Mouse (Mus musculus) forebrain, embryonic 10.5 days (tissue): ENCODE measurements around the gene Chst2. TPM values are rescaled to one million over a fixed set of nuclear protein-coding genes. Genes with fewer than 3 reads are reported as not detected.

Source experiments
- DNase-seq: peaks from one replicate; pipeline ENCODE4 v3.0.0-alpha.2; 2017; ENCODE audit warnings: low spot score; ENCODE audit errors: extremely low spot score
- H3K27ac ChIP-seq: fragments of 300-500 bp; sonication (generic); 2 replicates; pipeline ENCODE4 v1.5.1; 2016; ENCODE audit warnings: mild to moderate bottlenecking
- H3K27me3 ChIP-seq: fragments of 300-500 bp; sonication (generic); 2 replicates; pipeline ENCODE4 v1.6.1; 2016; ENCODE audit warnings: mild to moderate bottlenecking; ENCODE audit not compliant: poor library complexity, severe bottlenecking
- H3K36me3 ChIP-seq: fragments of 300-500 bp; sonication (generic); replicated peaks from 2 replicates; pipeline ENCODE4 v1.6.1; 2016; ENCODE audit warnings: mild to moderate bottlenecking, moderate library complexity
- H3K4me1 ChIP-seq: fragments of 300-500 bp; sonication (generic); 2 replicates; pipeline ENCODE4 v1.6.1; 2016
- H3K4me3 ChIP-seq: fragments of 300-500 bp; sonication (generic); 2 replicates; pipeline ENCODE4 v1.5.1; 2016; ENCODE audit warnings: mild to moderate bottlenecking, moderate library complexity
- H3K9me3 ChIP-seq: fragments of 300-500 bp; sonication (generic); 2 replicates; pipeline ENCODE4 v1.6.1; 2016; ENCODE audit warnings: mild to moderate bottlenecking, moderate library complexity
- WGBS: fragments of 180-500 bp; shearing (Covaris S2); methylation state at CpG from one replicate; pipeline ENCODE4 v1.1.7; 2016; 5-methylcytosine and 5-hydroxymethylcytosine counted together
- polyA plus RNA-seq: library from polyadenylated mRNA; unstranded; fragments of >200 nt; fragmentation: Nextera tagmentation; extraction: Ambion mirVana; gene quantifications from 2 replicates; pipeline ENCODE4 v1.2.1, GENCODE M21; 2016

The Chst2 gene
- polyA plus RNA-seq, result 5.6 and 7.0 TPM in 2 replicates

GRCm38 (mm10) chr9:95406571-95407561 lies at the start of gene Chst2:
Gene Chst2, minus strand, starts transcription at chr9:95406722.
- Histone ChIP-seq H3K4me1 (peaks cover 45% of the 10 kb centered on the region), H3K27ac (peak within 1 kb of the TSS; percentile 91), H3K36me3 (peaks cover 17% of the 10 kb centered on the region), H3K9me3 (no peaks in the 10 kb centered on the region), H3K4me3 (peak within 1 kb of the TSS; percentile 81), H3K27me3 (peaks cover 51% of the 10 kb centered on the region)
- WGBS, result under 1% methylated on average over 102 of the region's 102 CpGs
- peak; percentile 89 for DNase-seq

GRCm38 (mm10) chr9:95451931-95452330 lies 45.4 kb upstream of the Chst2 start:
- WGBS, result 78% methylated on average over 3 of the region's 3 CpGs
- Histone ChIP-seq H3K4me1 (no peaks in the 10 kb centered on the region), H3K9me3 (no peaks in the 10 kb centered on the region), H3K27ac (no peak overlapping the region), H3K27me3 (no peaks in the 10 kb centered on the region), H3K4me3 (no peak overlapping the region), H3K36me3 (peaks cover 20% of the 10 kb centered on the region)
- no peak for DNase-seq

DNA sequence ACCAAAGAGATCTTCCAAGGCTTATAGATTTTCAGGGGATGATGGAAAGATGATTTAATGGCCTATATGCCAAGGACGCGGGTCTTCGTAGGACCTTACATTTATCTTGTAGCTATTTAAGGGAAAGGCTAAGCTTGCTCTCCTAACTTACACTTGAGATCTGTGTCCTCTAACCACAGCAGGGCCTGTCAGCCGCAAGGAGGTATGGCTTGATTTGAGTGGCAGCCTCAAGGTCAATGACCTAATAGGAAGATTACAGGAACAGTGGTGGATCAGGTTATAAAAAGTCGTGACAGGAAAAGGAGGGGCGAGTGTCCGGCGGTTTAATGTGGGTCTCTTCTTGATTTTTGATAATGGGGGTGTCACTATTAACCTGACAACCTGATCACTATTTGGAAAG lies 44.1 kb upstream of the Chst2 start:
- Histone ChIP-seq H3K4me1 (no peaks in the 10 kb centered on the region), H3K9me3 (no peaks in the 10 kb centered on the region), H3K27me3 (no peaks in the 10 kb centered on the region), H3K27ac (no peak overlapping the region), H3K36me3 (0 out of 2 replicates have a peak, but pooled peaks cover 7% of the 10 kb centered on the region), H3K4me3 (no peak overlapping the region)
- no peak for DNase-seq
- WGBS, result 96% methylated on average over 8 of the region's 8 CpGs

- no peaks in the 10 kb centered on the region for H3K27me3 ChIP-seq
- peaks cover 19% of the 10 kb centered on the region for H3K4me1 ChIP-seq
- H3K36me3 ChIP-seq, result no peaks in the 10 kb centered on the region
- no peaks in the 10 kb centered on the region for H3K9me3 ChIP-seq
- 6% methylated on average over 13 of the region's 13 CpGs for WGBS
- peak overlapping the region; percentile 72 for H3K27ac ChIP-seq
- peak overlapping the region; percentile 40 for H3K4me3 ChIP-seq
- DNase-seq, result peak; percentile 66
Observed at GRCm38 (mm10) chr9:95442321-95442731, 35.8 kb upstream of the Chst2 start.

DNA sequence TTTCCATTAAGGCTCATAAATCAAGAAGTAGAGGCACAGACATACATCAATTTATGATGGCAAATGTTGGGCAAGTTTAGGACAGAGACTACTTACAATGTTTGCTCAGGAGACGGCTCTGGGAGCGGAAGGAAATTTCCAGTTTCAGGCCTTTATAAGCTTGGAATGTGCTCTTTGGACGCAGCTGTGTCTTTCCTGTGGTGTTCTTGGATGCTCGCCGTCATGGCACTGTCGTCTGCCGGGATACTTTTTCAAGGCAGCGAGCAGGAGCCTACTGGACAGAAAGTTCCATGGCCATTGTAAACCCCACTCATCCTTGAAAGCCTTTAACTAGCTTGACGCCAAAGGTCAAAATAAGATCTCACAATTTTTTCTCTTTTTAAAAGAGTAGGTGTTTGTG lies 31.4 kb upstream of the Chst2 start:
- Histone ChIP-seq H3K27ac (no peak overlapping the region), H3K4me3 (no peak overlapping the region), H3K9me3 (no peaks in the 10 kb centered on the region), H3K36me3 (no peaks in the 10 kb centered on the region), H3K27me3 (no peaks in the 10 kb centered on the region), H3K4me1 (peaks cover 32% of the 10 kb centered on the region)
- no peak for DNase-seq
- WGBS, result 89% methylated on average over 9 of the region's 9 CpGs

- H3K36me3 ChIP-seq, result no peaks in the 10 kb centered on the region
- no peak overlapping the region; the same call in 1 of the 2 replicates for H3K27ac ChIP-seq
- no peaks in the 10 kb centered on the region for H3K27me3 ChIP-seq
- H3K4me1 ChIP-seq, result peaks cover 17% of the 10 kb centered on the region
- H3K4me3 ChIP-seq, result no peak overlapping the region
- H3K9me3 ChIP-seq, result no peaks in the 10 kb centered on the region
- WGBS, result 86% methylated on average over 4 of the region's 4 CpGs
- DNase-seq, result no peak
Observed at GRCm38 (mm10) chr9:95436294-95436613, 29.7 kb upstream of the Chst2 start.

- 72% methylated on average over 20 of the region's 20 CpGs for WGBS
- H3K4me3 ChIP-seq, result no peak overlapping the region
- H3K27ac ChIP-seq, result peak overlapping the region; percentile 58; the same call in 1 of the 2 replicates
- no peaks in the 10 kb centered on the region for H3K27me3 ChIP-seq
- H3K36me3 ChIP-seq, result no peaks in the 10 kb centered on the region
- no peaks in the 10 kb centered on the region for H3K9me3 ChIP-seq
- H3K4me1 ChIP-seq, result peaks cover 17% of the 10 kb centered on the region
- no peak for DNase-seq
Observed at GRCm38 (mm10) chr9:95435506-95436293, 29.2 kb upstream of the Chst2 start.

GRCm38 (mm10) chr9:95428277-95428676 lies 21.8 kb upstream of the Chst2 start:
- Histone ChIP-seq H3K27ac (no peak overlapping the region), H3K9me3 (no peaks in the 10 kb centered on the region), H3K27me3 (no peaks in the 10 kb centered on the region), H3K4me3 (no peak overlapping the region), H3K4me1 (no peaks in the 10 kb centered on the region), H3K36me3 (no peaks in the 10 kb centered on the region)
- no peak for DNase-seq
- 86% methylated on average over 4 of the region's 4 CpGs for WGBS

DNA sequence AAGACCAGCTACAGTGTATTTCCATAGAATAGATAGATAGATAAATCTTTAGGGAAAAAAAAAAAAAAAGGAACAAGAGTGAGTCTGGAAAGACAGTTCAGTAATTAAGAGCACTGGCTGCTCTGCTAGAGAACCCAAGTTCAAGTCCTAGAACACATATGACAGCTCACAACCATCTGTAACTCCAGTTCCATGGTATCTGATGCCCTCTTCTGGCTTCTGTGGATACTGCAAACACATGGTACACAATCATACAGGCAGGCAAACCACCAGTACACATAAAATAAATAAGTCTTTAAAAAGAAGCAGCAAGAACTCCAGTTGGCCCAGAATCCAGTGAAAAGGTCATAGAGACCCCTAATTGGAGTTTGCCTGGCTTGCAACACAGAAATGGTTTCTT lies 7.4 kb upstream of the Chst2 start:
- Histone ChIP-seq H3K27me3 (peaks cover 6% of the 10 kb centered on the region), H3K27ac (no peak overlapping the region), H3K4me3 (no peak overlapping the region), H3K9me3 (peaks cover 4% of the 10 kb centered on the region; the same call in 1 of the 2 replicates), H3K4me1 (no peaks in the 10 kb centered on the region), H3K36me3 (no peaks in the 10 kb centered on the region)
- DNase-seq, result no peak

- 92% methylated on average over 4 of the region's 4 CpGs for WGBS
- Histone ChIP-seq H3K4me1 (peaks cover 9% of the 10 kb centered on the region), H3K36me3 (no peaks in the 10 kb centered on the region), H3K4me3 (no peak overlapping the region), H3K27ac (no peak overlapping the region), H3K9me3 (peaks cover 4% of the 10 kb centered on the region; the same call in 1 of the 2 replicates), H3K27me3 (peaks cover 24% of the 10 kb centered on the region)
- DNase-seq, result no peak
Observed at GRCm38 (mm10) chr9:95412047-95412446, 5.5 kb upstream of the Chst2 start.

GRCm38 (mm10) chr9:95407586-95408220 lies 1.2 kb upstream of the Chst2 start:
- H3K36me3 ChIP-seq, result peaks cover 17% of the 10 kb centered on the region
- H3K4me1 ChIP-seq, result peaks cover 43% of the 10 kb centered on the region
- peak overlapping the region; percentile 91 for H3K27ac ChIP-seq
- H3K9me3 ChIP-seq, result no peaks in the 10 kb centered on the region
- DNase-seq, result no peak
- H3K4me3 ChIP-seq, result peak overlapping the region; percentile 81
- H3K27me3 ChIP-seq, result peaks cover 51% of the 10 kb centered on the region
- 2% methylated on average over 24 of the region's 24 CpGs for WGBS

DNA sequence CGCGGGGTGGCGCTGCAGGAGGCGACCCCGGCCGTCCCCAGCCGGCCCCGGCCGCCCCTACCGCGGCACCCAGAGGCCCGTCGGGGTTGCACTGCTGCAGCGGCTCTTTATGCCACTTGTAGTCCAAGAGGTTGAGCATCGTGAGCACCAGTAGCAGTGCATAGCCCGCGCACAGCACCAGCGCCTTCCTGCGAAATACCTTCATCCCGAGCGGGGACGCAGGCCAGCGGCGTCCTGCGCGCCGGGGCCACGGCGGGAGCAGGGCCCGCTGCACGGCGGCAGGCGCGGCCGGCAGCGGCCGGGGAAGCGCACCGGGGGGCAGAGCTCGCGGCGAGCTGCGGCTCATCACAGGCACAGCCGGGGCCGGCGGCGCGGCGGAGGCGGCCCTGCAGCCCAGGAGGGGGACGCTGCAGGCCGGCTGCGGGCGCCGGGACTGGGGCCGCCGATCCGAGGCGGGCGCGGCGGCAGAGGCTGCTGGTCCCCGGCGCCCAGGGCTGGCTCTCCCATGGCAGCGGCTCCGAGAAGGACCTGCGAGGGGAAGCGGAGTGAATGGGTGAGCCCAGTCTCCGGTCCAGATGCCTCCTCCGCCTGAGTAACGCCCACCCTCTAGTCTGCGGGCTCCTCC lies 464 bp downstream of the Chst2 start:
- under 1% methylated on average over 72 of the region's 72 CpGs for WGBS
- Histone ChIP-seq H3K4me3 (peak overlapping the region; percentile 81), H3K36me3 (peaks cover 17% of the 10 kb centered on the region), H3K4me1 (peaks cover 51% of the 10 kb centered on the region), H3K9me3 (no peaks in the 10 kb centered on the region), H3K27ac (peak overlapping the region; percentile 91), H3K27me3 (peaks cover 51% of the 10 kb centered on the region)
- DNase-seq, result no peak
